Mouse (Mus musculus) Muller cell, postnatal 12 days (primary cell): ENCODE measurements around the gene Irf2.

Source experiments
- DNase-seq: peaks from one replicate; pipeline ENCODE4 v3.0.0-alpha.2; 2015; ENCODE audit errors: inconsistent ontology term

Gene Irf2

DNA sequence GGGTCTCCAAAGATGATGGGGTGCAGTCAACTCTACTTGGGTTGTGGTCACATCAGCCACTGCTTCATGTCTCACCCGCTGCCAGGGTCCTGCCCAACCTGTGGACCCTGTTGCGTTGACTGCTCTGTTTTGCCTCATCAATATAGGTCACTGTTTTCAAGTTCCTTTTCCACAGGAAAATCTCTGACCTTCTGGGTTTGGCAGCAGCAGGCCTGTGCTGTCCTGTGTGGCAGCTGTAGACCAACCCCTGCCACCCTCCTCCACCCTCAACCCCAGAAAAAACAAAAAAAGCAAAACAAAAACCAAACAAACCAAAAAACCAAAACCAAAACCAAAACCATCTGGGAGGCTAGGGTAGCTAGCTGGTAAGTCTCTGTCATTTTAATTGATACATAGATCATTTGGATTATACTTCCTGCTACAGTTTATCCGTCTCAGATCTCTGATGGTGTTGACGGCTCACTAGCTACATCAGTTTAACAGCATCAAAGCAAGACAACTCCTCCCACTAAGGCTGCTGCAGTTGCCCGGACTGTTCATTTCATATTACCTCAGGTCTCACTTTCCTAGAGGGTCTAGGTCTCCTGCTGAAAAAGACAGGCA, 16.3 kb downstream of the Irf2 start:
- no peak for DNase-seq

DNA sequence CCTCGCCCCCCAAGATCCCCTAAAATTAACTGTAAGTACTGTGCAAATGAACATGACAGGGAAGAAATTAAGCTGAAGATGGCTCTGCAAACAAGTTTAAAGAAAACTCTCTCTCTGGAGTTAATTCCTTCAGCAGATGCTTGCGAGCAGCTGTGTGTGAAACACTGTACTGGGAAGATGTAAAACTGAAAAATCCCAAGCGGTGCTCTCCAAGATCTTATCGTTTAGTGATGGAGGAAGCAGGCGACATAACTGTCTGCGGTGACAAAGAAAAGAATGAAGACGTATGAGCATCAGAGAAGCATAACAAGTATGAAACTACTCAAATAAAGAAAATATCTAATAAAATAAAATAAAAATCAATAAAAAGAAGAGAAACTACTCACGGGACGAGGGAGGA, 18.1 kb downstream of the Irf2 start:
- DNase-seq, result no peak

DNA sequence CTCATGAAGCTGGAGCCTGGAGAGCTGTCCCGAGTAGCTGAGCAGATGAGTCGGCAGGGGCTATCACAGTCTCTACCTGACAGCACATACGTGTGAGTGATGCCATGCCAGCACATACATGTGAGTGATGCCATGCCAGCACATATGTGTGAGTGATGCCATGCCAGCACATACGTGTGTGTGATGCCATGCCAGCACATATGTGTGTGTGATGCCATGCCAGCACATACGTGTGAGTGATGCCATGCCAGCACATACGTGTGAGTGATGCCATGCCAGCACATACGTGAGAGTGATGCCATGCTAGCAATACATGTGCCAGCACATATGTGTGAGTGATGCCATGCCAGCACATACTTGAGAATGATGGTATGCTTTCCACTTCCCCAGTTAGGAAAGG, 18.6 kb downstream of the Irf2 start:
- DNase-seq, result no peak

DNA sequence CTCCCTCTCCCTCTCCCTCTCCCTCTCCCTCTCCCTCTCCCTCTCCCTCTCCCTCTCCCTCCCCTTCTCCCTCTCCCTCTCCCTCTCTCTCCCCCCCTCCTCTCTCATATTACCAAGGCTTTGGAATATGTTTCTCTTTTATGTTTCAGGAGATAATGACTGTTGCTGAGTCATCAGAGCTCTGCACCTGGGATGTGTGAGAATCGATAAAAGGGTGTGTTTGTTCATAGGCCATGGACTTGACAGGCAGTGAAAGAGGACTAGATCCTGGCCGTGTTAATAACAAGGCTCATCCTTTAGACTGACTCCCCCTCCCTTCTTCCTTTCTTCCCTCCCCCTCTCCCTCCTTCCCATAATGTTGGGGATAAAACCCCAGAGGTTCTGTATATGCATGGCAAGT, 19.1 kb downstream of the Irf2 start:
- no peak for DNase-seq

- no peak for DNase-seq
These were observed 20.0 kb downstream of the Irf2 start for GRCm38 (mm10) chr8:46759562-46759961.

DNA sequence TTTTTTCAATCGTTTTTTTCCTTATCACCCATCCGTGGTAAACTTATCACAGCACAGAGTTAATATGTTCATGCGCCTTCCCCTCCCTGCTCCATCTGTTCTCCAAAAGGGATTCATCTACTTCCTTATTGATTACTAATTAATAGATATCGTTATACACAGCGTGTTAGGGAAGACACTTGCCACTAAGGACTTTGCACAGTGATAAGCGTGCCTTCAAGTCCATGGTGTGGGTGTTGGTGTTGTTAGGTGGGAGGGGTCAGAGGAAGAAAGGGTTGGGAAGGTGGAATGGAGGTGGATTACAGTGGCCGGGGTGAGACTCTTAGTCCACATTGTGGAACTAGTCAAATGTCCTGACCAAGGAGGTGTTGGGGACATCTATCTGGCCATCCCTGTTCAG, 21.2 kb downstream of the Irf2 start:
- no peak for DNase-seq

- peak; percentile 79 for DNase-seq
These were observed 21.9 kb downstream of the Irf2 start for GRCm38 (mm10) chr8:46761454-46761853.

DNA sequence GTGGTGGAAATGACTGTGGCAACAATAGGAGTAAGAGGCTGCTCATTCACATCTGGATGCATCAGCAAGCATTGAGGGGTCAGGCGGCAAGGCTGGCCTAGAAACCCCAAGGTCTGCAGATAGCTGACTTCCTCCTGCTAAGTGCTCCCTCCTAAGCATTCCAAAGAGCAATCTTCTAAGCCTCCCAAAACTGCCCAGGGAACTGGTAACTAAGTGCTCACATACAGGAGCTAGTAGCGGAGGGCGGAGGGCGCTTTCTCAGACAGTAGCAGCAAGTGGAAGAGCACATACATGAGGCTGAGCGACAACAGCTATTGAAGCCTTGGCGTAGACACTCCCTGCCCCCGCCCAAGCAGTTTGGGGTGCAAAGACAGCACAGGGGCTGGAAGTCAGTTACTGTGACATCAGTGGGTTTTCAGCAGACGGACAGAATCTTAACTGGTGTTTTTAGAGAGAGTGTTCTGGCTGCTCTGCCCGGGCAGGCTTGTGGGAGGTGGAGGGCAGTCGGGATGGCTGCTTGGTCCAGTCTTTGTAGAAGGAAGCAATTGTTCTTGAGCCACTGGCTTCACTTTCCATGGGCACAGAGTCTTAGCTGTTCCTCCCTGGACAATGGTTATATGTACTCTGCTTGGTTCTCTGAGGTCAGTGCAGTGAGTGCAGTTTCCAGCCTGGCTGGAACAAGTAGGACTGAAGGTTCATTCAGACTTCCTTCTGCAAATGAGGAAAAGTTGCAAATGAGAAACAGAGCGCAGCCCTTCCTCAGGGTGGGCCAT, 30.1 kb downstream of the Irf2 start:
- DNase-seq, result no peak

- peak; percentile 54 for DNase-seq
These were observed 31.5 kb downstream of the Irf2 start for GRCm38 (mm10) chr8:46770905-46771516.

- no peak for DNase-seq
These were observed 33.3 kb downstream of the Irf2 start for GRCm38 (mm10) chr8:46772801-46773200.

- no peak for DNase-seq
These were observed 38.4 kb downstream of the Irf2 start for GRCm38 (mm10) chr8:46777760-46778460.

- DNase-seq, result peak; percentile 94
These were observed 41.6 kb downstream of the Irf2 start for GRCm38 (mm10) chr8:46781067-46781657.

- DNase-seq, result no peak
These were observed 42.7 kb downstream of the Irf2 start for GRCm38 (mm10) chr8:46782254-46782653.

DNA sequence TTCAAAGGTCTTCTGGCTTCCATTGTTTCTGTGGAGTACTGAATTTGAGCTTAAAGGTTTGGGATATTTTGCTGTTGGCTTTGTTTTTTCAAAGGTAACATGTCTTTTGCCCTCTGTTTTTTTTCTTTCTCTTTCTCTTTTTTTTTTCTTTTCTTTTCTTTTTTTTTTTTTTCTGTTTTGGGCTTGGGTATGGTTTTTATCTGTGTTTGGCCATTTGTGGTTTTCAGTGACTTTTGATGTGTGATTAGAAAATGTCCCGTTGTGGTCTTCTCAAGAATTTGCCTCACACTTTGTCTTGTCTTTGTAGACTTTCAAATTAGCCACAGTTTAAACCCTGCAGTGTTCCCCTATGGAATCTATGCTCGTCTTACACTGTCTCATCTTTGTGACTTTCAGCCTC, 45.5 kb downstream of the Irf2 start:
- DNase-seq, result no peak

DNA sequence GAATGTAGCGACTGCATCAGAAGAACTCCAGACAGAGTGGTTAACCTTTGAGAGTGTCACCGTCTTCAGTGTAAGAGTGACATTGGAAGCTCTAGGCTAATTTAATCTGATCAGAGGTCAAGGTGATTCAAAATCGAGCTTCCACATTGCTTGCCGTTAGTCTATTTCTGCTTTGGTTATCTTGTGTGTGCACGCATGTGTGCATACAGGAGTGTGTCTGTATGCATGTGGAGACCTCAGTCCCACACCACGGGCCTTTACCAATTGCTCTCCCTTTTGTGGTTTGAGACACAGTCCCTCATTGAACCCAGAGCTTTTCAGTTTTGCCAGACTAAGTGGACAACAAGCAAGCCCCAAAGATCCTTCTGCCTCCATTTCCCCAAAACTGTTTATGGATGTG, 46.4 kb downstream of the Irf2 start:
- DNase-seq, result no peak

DNA sequence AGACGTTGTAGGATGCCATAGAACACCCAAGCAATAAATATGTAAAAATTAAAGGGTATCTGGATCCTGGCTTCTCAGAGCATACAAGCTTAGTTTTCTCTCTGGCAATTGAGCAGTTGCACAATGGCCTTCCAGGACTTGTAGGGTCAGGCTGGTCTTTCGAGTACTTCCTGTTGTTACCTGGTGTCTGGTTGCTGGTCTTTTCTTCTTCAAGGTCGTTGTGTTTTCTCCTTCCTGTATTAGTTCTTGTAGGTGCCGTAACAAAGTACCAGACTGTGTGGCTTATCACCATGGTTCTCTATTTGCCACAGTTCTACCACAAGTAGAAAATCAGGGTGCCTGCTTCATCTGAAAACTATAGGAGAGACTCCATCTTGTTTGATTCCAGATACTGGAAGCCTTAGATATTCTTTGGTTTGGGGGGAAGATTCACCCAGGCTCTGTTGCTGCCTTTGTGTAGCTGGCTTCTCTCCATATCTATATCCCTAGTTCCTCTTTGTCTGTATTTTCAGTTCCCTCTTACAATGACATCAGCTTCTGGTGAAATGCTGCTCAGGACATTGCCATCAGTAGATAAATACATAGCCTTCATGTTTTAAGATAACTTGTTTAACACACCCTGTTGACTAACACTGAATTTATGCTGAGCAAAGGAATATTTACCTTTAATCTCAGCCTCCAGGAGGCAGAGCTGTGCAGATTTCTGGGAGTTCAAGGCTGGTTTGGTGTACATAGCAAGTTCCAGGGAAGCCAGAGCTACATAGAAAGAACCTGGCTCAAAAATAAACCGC, 49.8 kb downstream of the Irf2 start:
- DNase-seq, result no peak

DNA sequence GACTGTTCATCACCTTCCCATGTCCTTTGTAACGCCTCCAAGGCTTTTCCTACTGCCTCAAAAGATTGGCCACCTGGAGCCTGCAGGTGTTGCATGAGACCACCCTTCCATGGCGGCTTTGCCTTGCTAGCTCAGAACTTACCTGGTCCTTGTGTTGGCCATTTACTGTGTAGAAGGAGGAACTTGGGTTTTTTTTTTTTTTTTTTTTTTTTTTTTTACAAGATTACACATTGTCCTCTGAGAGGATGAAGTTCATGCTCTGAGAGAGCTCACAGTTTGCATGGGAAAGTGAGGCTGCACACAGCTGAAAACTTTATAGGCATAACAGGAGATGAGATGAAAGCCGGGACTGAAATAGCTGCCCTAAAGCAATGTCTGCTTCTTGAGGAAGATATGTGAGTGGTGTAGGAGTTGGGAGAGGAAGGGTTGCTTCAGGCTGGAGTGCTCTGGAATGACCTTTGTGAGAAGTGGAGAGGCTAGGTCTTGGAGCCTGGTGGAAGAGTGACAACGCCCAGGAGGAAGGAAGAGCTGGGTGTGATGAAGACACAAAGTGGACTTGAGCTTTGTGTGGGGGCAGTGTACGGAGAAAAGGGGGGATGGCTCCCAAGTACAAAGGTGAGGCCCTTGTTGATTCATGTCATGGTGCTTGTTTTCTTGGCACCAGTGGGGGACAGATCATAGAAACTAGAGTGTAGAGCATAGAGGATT, 52.3 kb downstream of the Irf2 start:
- no peak for DNase-seq

DNA sequence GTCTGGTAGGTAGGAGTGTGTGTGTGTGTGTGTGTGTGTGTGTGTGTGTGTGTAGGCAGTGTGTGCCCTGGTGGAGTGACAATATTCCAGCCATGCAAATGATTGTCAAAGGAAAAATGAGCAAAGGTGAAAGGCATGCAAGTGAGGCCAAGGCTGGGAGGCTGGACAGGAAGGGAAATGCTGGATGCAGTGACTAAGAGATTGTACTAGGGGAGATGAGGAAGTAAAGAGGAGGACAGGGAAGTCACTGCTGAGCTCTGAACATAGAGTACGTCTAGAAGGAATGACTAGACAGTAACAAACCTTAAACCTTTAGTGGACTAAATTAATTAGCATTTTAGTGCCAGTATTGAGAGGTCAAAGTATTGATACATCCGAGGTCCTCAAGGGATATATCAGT, 53.1 kb downstream of the Irf2 start:
- DNase-seq, result no peak

DNA sequence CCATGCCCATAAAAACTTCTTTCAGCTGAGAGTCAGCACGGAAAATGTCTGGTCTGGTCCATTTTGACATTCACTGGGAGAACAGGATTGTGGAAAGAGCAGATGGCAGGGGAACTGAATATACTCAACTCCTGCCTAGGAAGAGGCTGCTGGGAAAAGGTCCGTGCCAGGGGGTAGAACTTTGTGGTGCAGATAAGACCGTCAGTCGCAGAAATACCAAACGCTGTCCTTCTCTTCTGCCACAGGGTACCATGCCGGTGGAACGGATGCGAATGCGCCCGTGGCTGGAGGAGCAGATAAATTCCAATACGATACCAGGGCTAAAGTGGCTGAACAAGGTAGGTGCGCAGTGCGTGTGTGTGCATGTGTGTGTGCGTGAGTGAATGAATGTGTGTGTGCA, 53.7 kb downstream of the Irf2 start:
- DNase-seq, result no peak

- DNase-seq, result no peak
These were observed 54.8 kb downstream of the Irf2 start for GRCm38 (mm10) chr8:46794317-46794716.

DNA sequence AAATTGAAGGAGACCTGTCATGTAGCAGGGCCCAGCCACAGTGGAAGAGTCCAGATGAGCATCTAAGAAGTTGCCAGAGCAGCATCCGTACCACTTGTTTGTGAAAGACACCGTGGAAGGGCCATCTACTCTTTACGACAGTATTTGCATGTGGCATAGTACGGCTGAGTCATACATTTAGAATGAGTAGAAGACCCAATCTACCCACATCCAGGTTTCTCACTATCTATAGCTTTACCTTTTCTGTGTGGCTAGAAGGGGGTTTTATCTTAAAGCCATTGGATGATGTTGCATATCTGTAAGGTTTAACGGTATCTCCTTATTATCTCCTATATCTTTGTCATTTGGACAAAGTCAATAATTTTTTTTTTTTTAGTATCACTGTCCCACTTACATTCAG, 59.7 kb downstream of the Irf2 start:
- DNase-seq, result no peak
